Mouse (Mus musculus): ENCODE data around the gene Mettl23.
"Not testable (repeated sequence)": the region's sequence is repeated elsewhere in the genome, so short reads cannot be mapped to it uniquely, and the experiment has no call there.

Gene Mettl23

DNA sequence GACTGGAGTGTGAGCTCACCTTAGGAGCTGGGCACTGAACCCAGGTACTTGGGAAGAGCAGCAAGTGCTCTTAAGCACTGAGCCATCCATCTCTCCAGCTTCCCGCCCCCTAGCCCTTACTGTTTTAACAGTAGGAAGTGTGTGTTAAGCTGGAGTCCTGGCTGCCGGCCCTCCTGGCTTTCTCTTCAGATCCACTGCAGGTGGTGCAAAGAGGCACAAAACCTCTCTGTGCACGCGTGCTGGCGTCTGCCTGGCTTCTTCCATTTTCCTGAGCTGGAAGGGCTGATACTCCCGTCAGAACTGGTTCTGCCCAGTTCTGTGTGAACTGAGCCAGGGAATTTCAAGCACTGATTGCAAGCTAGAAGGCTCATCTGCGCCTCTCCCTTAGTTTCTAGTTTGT is 37.8 kb downstream of the Mettl23 start:
- in situ Hi-C loops (cut with MboI) = loop anchor here (10.0 kb wide), 1 partner anchor 164 kb away; no protein-coding TSS in a partner anchor

DNA sequence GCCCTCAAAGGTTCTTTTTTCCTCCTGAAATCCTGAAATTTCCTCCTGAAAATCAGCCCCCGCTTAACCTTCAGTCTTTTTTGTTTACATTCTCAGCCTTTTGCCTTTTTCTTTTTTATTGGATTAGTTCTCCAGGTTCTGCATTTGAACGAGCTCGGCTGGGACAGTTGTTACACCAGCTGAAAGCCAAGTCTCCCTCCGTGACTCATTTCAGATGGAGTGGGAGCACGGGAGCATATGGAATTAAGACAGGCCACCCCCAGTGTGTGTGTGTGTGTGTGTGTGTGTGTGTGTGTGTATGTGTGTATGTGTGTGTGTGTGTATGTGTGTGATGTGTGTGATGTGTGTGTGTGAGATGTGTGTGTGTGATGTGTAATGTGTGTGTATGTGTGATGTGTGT is 38.4 kb downstream of the Mettl23 start:
- in situ Hi-C loops (cut with MboI) = loop anchor here (10.0 kb wide), 1 partner anchor 163 kb away; no protein-coding TSS in a partner anchor

GRCm38 (mm10) chr11:116882446-116882845 is 39.4 kb downstream of the Mettl23 start:
- in situ Hi-C loops (cut with MboI) = loop anchor here (10.0 kb wide), 1 partner anchor 162 kb away; no protein-coding TSS in a partner anchor

DNA sequence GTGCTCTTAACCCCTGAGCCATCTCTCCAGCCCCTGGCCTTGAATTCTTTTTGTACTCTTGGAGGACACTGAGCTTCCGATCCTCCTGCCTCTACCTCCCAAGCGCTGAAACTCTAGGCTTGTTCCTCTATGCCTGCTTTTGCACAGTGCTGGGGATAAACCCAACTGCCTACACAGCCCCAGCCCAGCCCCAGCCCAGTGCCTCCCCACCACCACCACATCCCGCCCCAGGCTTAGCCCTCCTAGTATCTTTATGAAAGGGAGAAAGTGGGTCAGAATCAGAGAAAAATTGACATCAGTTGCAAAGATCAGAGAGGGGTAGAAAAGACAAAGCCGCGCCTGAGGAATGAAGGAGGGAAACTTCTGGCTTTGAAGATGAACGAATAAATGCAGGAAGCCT is 41.0 kb downstream of the Mettl23 start:
- in situ Hi-C loops (cut with MboI) = loop anchor here (10.0 kb wide), 1 partner anchor 161 kb away; no protein-coding TSS in a partner anchor

GRCm38 (mm10) chr11:116885275-116886151 is 42.4 kb downstream of the Mettl23 start:
- in situ Hi-C loops (cut with MboI) = loop anchor here (10.0 kb wide), 1 partner anchor 159 kb away; no protein-coding TSS in a partner anchor

GRCm38 (mm10) chr11:116887136-116887535 is 44.1 kb downstream of the Mettl23 start:
- in situ Hi-C loops (cut with MboI) = loop anchor here (10.0 kb wide), 1 partner anchor 158 kb away; no protein-coding TSS in a partner anchor

DNA sequence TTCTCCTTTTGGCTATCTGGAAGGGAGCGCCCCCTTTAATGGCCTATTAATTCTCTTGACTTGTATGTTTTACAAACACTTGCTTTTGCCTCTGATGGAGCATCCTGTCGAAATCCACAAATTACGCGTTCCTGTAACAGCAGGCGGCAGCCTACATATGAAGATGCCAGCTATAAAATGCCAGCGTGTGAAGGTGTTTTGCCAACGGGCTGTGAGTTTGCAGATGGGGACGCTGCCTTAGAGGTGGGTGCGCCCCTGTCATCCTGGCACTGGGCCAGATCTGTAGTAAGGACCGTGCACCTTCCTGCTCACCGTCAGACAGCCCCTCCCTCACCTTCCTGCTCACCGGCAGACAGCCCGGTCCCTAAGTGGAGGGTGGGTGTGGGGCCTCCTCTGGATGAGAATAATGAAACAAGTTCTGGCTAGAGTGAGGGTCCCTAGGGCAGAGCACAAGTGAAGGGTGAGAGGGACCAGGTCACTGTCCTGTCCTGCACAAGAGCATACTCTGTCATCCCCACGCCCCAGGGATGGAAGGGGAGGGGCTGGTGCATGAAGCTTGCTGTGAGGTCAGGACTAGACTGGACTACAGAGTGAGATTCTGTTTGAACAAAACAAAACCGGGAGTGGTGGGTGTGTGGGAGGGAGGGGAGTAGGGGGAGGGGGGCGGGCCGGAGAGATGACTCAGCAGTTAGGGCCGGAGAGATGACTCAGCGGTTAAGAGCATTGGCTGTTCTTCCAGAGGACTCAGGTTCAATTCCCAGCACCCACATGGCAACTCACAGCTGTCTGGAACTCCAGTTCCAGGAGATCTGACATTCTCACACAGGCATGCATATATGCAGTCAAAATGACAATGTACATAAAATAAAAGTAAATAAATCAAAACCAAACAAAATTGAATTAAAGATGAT is 50.7 kb downstream of the Mettl23 start:
- in situ Hi-C loops (cut with MboI) = no loop called here

GRCm38 (mm10) chr11:116895402-116895801 is 52.3 kb downstream of the Mettl23 start:
- in situ Hi-C loops (cut with MboI) = no loop called here

- in situ Hi-C loops (cut with MboI) = no loop called here
Measured at GRCm38 (mm10) chr11:116899247-116899646, 56.2 kb downstream of the Mettl23 start.

- in situ Hi-C loops (cut with MboI) = not testable (repeated sequence)
Measured at GRCm38 (mm10) chr11:116902588-116902987, 59.5 kb downstream of the Mettl23 start.
